Mouse (Mus musculus): ENCODE measurements around the gene Fcer1g. TPM values are rescaled to one million over a fixed set of nuclear protein-coding genes. Genes with fewer than 3 reads are reported as not detected.

Gene Fcer1g
- polyA plus RNA-seq, 1 experiment from 2014 or later, result 60.7 TPM

DNA sequence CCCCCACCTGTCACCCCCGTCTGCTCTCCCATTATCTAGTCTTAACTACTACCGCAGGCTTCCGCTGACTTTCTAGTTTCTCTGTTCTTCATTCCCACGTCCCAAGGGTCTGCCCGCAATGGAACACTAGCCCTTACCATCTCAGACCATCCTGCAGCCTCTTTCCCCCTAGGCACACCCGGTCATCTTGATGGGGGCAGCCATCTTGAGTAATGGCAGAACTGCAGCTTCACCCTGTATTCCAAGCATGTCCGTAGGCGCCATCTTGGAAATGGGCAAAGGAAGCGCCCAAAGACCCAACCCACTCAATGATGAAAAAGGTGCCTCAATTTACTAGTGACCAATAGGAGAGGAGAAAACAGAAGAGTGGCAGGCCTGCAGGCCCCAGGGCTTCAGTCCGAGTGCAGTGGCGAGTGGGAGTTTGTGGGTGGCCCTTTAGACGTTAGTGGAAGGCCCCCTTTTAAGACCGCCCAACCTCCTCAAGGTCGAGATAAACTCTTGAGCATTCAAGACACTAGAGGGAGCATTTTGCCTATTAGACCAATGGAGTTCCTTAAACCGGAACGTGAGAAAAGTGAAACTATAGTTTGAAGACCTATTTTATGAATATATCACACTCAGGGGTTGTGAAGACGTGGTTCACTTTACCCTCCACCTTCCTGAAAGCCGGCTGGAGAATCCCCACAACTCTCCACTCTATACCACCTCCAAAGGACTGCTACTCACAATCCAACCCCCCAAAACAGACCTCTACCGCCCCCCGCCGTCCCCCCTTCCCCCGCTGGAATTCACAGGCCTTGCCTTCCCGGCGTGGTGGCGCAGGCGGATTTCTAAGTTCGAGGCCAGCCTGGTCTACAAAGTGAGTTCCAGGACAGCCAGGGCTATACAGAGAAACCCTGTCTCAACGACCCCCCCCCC lies 11.7 kb downstream of the Fcer1g start, which contains the start of gene Tomm40l:
Gene Tomm40l, minus strand, starts transcription at position 277 of the 918 bp plus-strand sequence.
- Histone ChIP-seq H3K9ac (peak within 1 kb of the TSS; percentile 76), H3K9me3 (replicated peaks) (no peaks in the 10 kb centered on the region), H3K36me3 (peaks cover 25% of the 10 kb centered on the region), H3K4me1 (peaks cover 30% of the 10 kb centered on the region), H3K27ac (peak within 1 kb of the TSS; percentile 93), H3K27me3 (replicated peaks) (no peaks in the 10 kb centered on the region), H3K4me2 (peak within 1 kb of the TSS; percentile 91), H3K4me3 (peak within 1 kb of the TSS; percentile 74)
- 1% methylated on average over 28 of the region's 28 CpGs for WGBS (ENCODE audit: insufficient replicate concordance)
- ATAC-seq, result peak; percentile 97

DNA sequence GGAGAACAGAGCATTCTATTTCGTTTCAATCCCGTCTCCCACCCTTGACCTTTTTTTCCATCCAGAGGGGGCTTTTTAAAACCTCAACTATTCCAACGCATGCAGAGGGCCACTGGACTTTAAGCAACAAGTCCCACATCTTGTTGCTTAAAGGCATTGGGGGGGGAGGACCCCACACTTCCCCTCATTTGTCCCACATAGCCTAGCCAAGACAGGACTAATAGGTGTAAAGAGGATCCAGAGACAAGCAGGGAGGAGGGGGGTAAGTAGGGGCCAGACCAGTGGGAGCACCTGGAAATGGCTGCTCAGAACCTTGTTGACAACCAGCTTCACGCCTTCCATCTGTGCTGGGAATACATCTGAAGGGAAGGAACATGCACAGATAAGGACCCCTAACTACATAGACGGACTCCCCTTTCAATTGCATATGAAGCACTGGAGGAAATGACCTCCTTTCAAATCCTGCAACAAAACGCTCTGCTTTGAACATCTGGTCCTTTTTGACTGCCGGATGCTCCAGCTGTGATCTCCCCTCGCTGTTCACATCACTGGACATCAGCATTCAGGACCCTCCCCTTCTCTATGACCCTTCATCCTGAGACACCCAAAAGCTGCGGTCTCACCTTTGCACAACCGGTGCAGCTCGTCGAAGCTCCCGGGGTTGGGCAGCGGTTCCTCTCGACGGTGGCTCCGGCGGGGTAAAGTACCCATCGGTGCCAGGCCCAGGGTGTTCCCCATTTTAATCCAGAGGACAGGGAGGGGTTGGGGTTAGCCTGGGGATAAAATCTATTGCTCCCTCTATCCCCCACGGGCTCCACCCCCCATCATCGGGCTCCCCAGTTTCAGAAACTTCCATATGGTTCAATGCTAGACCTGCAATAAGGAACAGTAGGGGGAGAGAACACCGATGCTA lies 12.6 kb downstream of the Fcer1g start:
- Histone ChIP-seq H3K27ac (peak overlapping the region; percentile 71), H3K36me3 (peaks cover 25% of the 10 kb centered on the region), H3K27me3 (replicated peaks) (no peaks in the 10 kb centered on the region), H3K4me1 (peaks cover 26% of the 10 kb centered on the region), H3K9me3 (replicated peaks) (no peaks in the 10 kb centered on the region), H3K4me2 (peak overlapping the region; percentile 91), H3K9ac (peak overlapping the region; percentile 72), H3K4me3 (peak overlapping the region; percentile 74)
- ATAC-seq, result no peak
- WGBS (ENCODE audit: insufficient replicate concordance), result 5% methylated on average over 22 of the region's 22 CpGs

DNA sequence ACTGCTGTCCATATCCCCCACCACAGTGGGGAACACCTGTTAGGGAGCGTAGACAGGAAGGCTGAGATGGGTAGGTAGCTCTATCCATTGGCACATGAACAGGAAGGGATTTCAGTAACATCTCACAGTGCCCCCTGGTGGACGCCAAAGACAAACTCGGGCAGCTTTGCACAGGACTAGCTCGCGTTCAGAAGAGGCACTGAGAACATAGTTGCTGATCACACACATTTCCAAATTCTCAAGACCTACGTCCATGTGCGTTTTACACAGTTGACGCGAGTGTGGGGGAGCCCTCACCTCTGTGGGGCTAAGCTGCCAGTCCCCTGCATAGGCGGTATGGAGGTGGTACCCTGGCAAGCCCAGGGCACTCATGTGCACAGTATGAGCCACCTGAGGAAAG lies 13.3 kb downstream of the Fcer1g start:
- Histone ChIP-seq H3K4me1 (peaks cover 32% of the 10 kb centered on the region), H3K27me3 (replicated peaks) (no peaks in the 10 kb centered on the region), H3K36me3 (peaks cover 25% of the 10 kb centered on the region), H3K9me3 (replicated peaks) (no peaks in the 10 kb centered on the region), H3K27ac (peak overlapping the region; percentile 71), H3K9ac (peak overlapping the region; percentile 72; the same call in 1 of the 2 replicates), H3K4me3 (peak overlapping the region; percentile 74), H3K4me2 (peak overlapping the region; percentile 91)
- ATAC-seq, result no peak
- WGBS (ENCODE audit: insufficient replicate concordance), result 7% methylated on average over 10 of the region's 10 CpGs

DNA sequence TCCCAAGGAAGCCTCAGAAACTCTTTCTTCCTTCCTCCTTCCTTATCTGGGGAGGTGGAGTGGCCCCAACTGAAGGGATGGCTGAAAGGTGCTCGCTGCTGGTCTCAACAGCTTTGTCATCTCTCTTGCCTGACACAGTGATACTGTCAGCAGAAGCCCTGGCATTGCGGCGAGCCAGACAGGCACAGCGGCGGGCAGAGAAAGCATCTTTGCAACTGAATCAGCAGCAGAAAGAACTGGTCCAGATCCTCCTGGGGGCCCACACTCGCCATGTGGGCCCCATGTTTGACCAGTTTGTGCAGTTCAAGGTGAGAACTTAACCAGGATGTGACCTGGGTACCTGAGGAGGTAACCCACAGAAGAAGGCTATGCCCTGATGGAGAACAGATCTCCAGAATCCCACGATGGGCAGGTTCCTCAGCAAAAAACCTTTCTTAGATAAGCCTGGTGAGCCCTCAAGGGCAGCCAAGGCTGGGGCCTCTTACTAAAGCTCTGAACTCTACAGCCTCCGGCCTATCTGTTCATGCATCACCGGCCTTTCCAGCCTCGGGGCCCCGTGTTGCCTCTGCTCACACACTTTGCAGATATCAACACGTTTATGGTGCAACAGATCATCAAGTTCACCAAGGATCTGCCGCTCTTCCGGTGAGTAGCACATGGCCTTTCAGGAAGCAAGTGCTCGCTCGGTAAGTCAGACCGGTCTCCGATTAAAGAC lies 17.8 kb downstream of the Fcer1g start:
- WGBS (ENCODE audit: insufficient replicate concordance), result 59% methylated on average over 18 of the region's 18 CpGs

DNA sequence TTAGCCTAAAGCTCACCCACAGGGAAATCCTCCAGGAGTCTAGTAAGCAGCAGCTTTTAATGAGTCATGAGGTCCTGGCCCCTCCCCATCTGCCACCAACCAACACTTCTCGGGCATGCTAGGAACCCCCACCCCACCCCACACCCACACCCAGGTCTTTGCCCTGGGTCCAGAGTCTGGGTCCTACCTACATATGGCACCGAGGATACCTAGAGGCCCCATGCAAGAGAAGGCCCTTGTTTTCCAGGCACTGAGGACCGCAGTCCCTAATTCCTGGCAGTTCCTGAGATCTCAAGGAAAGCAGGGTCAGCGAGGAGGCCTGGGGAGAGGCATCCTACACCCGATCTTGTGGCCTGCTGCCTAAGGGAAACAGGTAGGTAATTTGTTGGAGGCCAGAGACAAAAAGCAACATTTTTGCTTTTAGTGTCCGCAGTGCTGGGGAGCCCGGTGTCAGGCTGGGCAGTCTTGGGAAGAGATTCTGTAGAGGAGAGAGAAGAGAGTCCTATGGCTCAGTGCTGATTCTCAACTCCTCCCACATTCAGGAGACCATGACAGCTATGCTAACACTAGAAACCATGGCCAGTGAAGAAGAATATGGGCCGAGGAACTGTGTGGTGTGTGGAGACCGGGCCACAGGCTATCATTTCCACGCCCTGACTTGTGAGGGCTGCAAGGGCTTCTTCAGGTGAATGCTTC lies 20.2 kb downstream of the Fcer1g start, which contains the start of gene Nr1i3:
Gene Nr1i3, plus strand, starts transcription at position 170 of the 696 bp plus-strand sequence.
- ATAC-seq, result no peak
- Histone ChIP-seq H3K9ac (no peak within 1 kb of the TSS), H3K27ac (no peak within 1 kb of the TSS)

More for the DNA sequence above, 17.8 kb downstream of the Fcer1g start:
- no peak overlapping the region for H3K9ac ChIP-seq
- no peak overlapping the region for H3K4me3 ChIP-seq
- ATAC-seq, result no peak
- H3K36me3 ChIP-seq, result peaks cover 25% of the 10 kb centered on the region
- peaks cover 23% of the 10 kb centered on the region for H3K27me3 ChIP-seq (replicated peaks)
- H3K9me3 ChIP-seq (replicated peaks), result no peaks in the 10 kb centered on the region
- peaks cover 16% of the 10 kb centered on the region for H3K4me1 ChIP-seq
- no peak overlapping the region for H3K4me2 ChIP-seq
- H3K27ac ChIP-seq, result no peak overlapping the region

DNA sequence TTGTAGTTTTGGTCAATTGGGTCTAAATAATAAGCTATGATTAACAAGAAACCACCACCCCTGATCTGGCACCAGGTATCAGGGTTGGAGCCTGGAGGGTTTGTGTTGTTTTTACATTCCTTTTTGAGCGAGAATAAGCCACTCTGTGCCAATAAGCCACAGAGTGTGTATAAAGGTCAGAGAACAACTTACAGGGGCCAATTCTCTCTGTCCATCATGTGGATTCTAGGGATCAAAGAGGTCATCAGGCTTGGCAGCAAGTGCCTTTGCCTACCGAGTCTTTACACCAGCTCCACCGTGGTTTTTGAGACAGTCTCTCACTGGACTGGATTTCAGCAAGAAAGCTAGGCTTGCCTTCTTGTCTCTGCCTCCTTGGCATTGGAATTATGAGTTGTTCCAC lies 21.3 kb downstream of the Fcer1g start:
- Histone ChIP-seq H3K4me2 (no peak overlapping the region), H3K9ac (no peak overlapping the region), H3K27ac (no peak overlapping the region), H3K4me1 (peaks cover 17% of the 10 kb centered on the region), H3K27me3 (replicated peaks) (peaks cover 39% of the 10 kb centered on the region), H3K9me3 (replicated peaks) (no peaks in the 10 kb centered on the region), H3K36me3 (no peaks in the 10 kb centered on the region), H3K4me3 (no peak overlapping the region)
- ATAC-seq, result no peak
- 52% methylated on average over 3 of the region's 3 CpGs for WGBS (ENCODE audit: insufficient replicate concordance)

More for the DNA sequence above, 20.2 kb downstream of the Fcer1g start, which contains the start of gene Nr1i3:
- H3K4me2 ChIP-seq, result no peak within 1 kb of the TSS
- H3K4me3 ChIP-seq, result no peak within 1 kb of the TSS
- H3K9me3 ChIP-seq (replicated peaks), result no peaks in the 10 kb centered on the region
- peaks cover 33% of the 10 kb centered on the region for H3K27me3 ChIP-seq (replicated peaks)
- H3K36me3 ChIP-seq, result peaks cover 8% of the 10 kb centered on the region; the same call in 1 of the 2 replicates
- 59% methylated on average over 10 of the region's 10 CpGs for WGBS (ENCODE audit: insufficient replicate concordance)
- peaks cover 17% of the 10 kb centered on the region for H3K4me1 ChIP-seq

DNA sequence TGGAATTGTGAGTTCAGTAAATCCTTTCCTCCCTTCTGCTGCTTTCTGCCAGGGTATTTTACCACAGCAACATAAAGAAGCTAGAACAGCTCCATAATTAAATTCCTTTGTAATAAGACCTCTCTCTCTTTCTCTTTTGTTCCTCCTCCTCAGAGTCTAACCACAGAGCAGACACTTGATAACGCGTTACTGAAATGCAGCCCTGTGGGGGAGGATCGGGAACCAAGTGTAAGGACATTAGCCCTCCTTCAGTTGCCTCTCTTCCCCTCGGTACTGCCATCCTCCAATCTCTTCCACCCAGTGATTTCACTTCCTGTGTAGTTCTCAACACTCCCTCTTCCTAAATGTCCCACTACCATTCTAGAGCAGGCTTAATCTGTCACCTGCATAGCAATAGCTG lies 24.8 kb downstream of the Fcer1g start:
- ATAC-seq, result no peak
- Histone ChIP-seq H3K9me3 (replicated peaks) (no peaks in the 10 kb centered on the region), H3K27me3 (replicated peaks) (peaks cover 42% of the 10 kb centered on the region), H3K9ac (no peak overlapping the region), H3K36me3 (no peaks in the 10 kb centered on the region), H3K27ac (no peak overlapping the region), H3K4me3 (no peak overlapping the region), H3K4me1 (peaks cover 16% of the 10 kb centered on the region; the same call in 1 of the 2 replicates), H3K4me2 (no peak overlapping the region)
- WGBS (ENCODE audit: insufficient replicate concordance), result 17% methylated on average over 4 of the region's 4 CpGs

DNA sequence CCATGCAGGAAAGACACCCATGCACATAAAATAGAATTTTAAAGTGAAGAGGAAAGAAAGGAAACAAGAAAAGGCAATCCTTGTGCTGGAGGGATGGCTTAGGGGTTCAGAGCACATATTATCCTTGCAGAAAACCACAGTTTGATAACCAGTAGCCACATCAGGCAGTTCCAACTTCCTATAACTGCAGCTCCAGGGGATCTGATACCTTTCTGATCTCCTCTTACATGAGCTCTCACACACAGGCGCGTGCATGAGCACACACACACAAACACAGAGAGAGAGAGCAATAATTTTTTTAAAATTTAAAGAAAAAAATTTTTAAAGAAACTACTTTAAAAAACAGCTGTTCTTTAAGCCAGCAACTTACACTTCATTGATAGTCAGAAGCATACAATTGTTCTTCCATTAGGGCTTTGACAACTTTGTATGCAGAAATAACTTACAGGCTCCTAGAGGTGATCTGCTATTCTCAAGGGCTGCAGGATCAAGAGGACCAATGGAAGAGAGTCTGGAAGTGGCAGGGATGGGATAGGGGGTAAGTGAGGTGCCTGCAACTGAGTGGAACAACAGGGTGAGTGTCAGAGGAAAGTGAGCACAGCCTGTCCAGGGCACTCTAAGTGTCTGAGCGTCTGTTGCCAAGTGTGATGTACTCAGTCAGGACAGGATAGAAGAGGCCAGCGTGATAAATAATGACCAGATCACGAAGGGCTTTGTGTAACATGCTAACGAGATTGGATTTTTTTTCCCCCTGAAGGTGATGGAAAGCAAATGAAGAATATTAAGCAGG lies 28.3 kb downstream of the Fcer1g start:
- Histone ChIP-seq H3K9ac (no peak overlapping the region), H3K4me2 (no peak overlapping the region), H3K27ac (no peak overlapping the region), H3K9me3 (replicated peaks) (no peaks in the 10 kb centered on the region), H3K4me1 (peaks cover 18% of the 10 kb centered on the region; the same call in 1 of the 2 replicates), H3K36me3 (no peaks in the 10 kb centered on the region), H3K4me3 (no peak overlapping the region), H3K27me3 (replicated peaks) (peaks cover 28% of the 10 kb centered on the region)
- ATAC-seq, result no peak
- WGBS (ENCODE audit: insufficient replicate concordance), result 49% methylated on average over 6 of the region's 6 CpGs

DNA sequence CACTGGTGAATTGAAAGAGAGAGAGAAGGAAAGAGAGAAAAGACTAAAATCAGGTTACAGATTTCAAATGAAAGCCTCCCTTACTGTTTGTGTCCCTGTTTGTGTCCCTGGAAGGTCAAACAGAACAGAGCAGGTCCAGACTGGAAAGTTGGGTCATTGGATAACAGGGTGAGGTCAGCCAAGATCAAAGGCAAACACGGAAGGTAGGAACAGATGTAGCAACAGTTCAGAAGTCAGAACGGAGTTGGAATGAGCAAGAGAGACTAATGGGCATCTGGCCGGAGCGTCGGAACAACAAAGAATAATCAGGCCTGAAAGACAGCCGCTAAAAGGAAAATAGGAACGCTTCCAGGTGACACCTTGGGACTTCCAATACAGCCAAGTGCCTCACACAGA lies 29.9 kb downstream of the Fcer1g start:
- Histone ChIP-seq H3K4me2 (no peak overlapping the region), H3K4me3 (no peak overlapping the region), H3K9me3 (replicated peaks) (no peaks in the 10 kb centered on the region), H3K27me3 (replicated peaks) (peaks cover 18% of the 10 kb centered on the region), H3K9ac (no peak overlapping the region), H3K4me1 (0 out of 2 replicates have a peak, but pooled peaks cover 10% of the 10 kb centered on the region), H3K27ac (peak overlapping the region; percentile 54; the same call in 1 of the 2 replicates), H3K36me3 (no peaks in the 10 kb centered on the region)
- peak; percentile 73 for ATAC-seq
- 72% methylated on average over 7 of the region's 7 CpGs for WGBS (ENCODE audit: insufficient replicate concordance)
